Mouse (Mus musculus) cortical plate, adult 2 months (tissue): ENCODE measurements around the gene Zfp775. TPM values are rescaled to one million over a fixed set of nuclear protein-coding genes. Genes with fewer than 3 reads are reported as not detected.

Source experiments
- H3K27ac ChIP-seq: fragments of 200-500 bp; 2 replicates; pipeline ENCODE4 v1.5.1; 2012; ENCODE audit warnings: low read length, control low read depth, inconsistent platforms; ENCODE audit not compliant: insufficient read depth
- H3K4me1 ChIP-seq: fragments of 200-500 bp; 2 replicates; pipeline ENCODE4 v1.6.1; 2011; ENCODE audit warnings: low read length; ENCODE audit not compliant: control insufficient read depth, insufficient read depth
- H3K4me3 ChIP-seq: fragments of 200-500 bp; 2 replicates; pipeline ENCODE4 v1.5.1; 2011; ENCODE audit warnings: mild to moderate bottlenecking, low read length, control low read depth; ENCODE audit not compliant: insufficient read depth
- CTCF ChIP-seq: fragments of 200-500 bp; IDR thresholded peaks from 2 replicates; pipeline ENCODE4 v1.5.1; 2011; ENCODE audit warnings: mild to moderate bottlenecking, control low read depth, low read length; ENCODE audit not compliant: insufficient read depth; ENCODE audit errors: extremely low read depth
- POLR2A ChIP-seq: fragments of 200-500 bp; IDR thresholded peaks from 2 replicates; pipeline ENCODE4 v1.6.1; 2011; ENCODE audit warnings: mild to moderate bottlenecking, low read length, control low read depth; ENCODE audit not compliant: insufficient read depth; ENCODE audit errors: extremely low read depth
- polyA plus RNA-seq: library from polyadenylated mRNA; depleted of rRNA; stranded (reverse); fragments of >200 nt; gene quantifications from 2 replicates; pipeline ENCODE4 v1.2.3, GENCODE M21; 2012; rRNA removed

Gene Zfp775
- polyA plus RNA-seq: 6.8 and 6.9 TPM in 2 replicates

- TF ChIP-seq POLR2A: peak; percentile 72; the same call in 1 of the 2 replicates
- no peak for TF ChIP-seq CTCF
- H3K4me3 ChIP-seq: peak within 1 kb of the TSS; percentile 66
- peak within 1 kb of the TSS; percentile 82 for H3K27ac ChIP-seq
- peaks cover 3% of the 10 kb centered on the region; the same call in 1 of the 2 replicates for H3K4me1 ChIP-seq
Measured at GRCm38 (mm10) chr6:48601271-48602079, at the start of gene Zfp775. Zfp775 (plus strand) TSS chr6:48602063.

- no peak overlapping the region for H3K4me3 ChIP-seq
- TF ChIP-seq POLR2A (no peak), CTCF (no peak)
- no peak overlapping the region for H3K27ac ChIP-seq
- peaks cover 7% of the 10 kb centered on the region for H3K4me1 ChIP-seq
Measured at GRCm38 (mm10) chr6:48552918-48553317, 48.9 kb upstream of the Zfp775 start.

GRCm38 (mm10) chr6:48553819-48554218 lies 48.0 kb upstream of the Zfp775 start:
- H3K4me1 ChIP-seq: peaks cover 7% of the 10 kb centered on the region
- H3K4me3 ChIP-seq: peak overlapping the region; percentile 44; the same call in 1 of the 2 replicates
- H3K27ac ChIP-seq: peak overlapping the region; percentile 90
- no peak for TF ChIP-seq POLR2A
- TF ChIP-seq CTCF: no peak

- peak within 1 kb of the TSS; percentile 95 for H3K27ac ChIP-seq
- peak; percentile 97 for TF ChIP-seq POLR2A
- no peak for TF ChIP-seq CTCF
- H3K4me3 ChIP-seq: peak within 1 kb of the TSS; percentile 44
- H3K4me1 ChIP-seq: peaks cover 7% of the 10 kb centered on the region
Measured at GRCm38 (mm10) chr6:48554280-48555103, 47.4 kb upstream of the Zfp775 start, which contains the start of gene Lrrc61. Lrrc61 (plus strand) TSS chr6:48554796.

- Histone ChIP-seq H3K27ac (peak overlapping the region; percentile 95), H3K4me1 (peaks cover 7% of the 10 kb centered on the region), H3K4me3 (peak overlapping the region; percentile 44)
- TF ChIP-seq CTCF: no peak
- TF ChIP-seq POLR2A: peak; percentile 52; the same call in 1 of the 2 replicates
Measured at GRCm38 (mm10) chr6:48555104-48555890, 46.6 kb upstream of the Zfp775 start.

- no peak for TF ChIP-seq POLR2A
- TF ChIP-seq CTCF: no peak
- H3K4me3 ChIP-seq: peak overlapping the region; percentile 44; the same call in 1 of the 2 replicates
- H3K27ac ChIP-seq: no peak overlapping the region; the same call in 1 of the 2 replicates
- peaks cover 7% of the 10 kb centered on the region for H3K4me1 ChIP-seq
Measured at GRCm38 (mm10) chr6:48555956-48556355, 45.9 kb upstream of the Zfp775 start.

- Histone ChIP-seq H3K4me1 (no peaks in the 10 kb centered on the region; the same call in 1 of the 2 replicates), H3K27ac (no peak overlapping the region), H3K4me3 (no peak overlapping the region)
- TF ChIP-seq CTCF: no peak
- TF ChIP-seq POLR2A: no peak
Measured at GRCm38 (mm10) chr6:48565693-48566310, 36.1 kb upstream of the Zfp775 start.

GRCm38 (mm10) chr6:48566312-48566711 lies 35.6 kb upstream of the Zfp775 start:
- no peak overlapping the region for H3K4me3 ChIP-seq
- no peak overlapping the region for H3K27ac ChIP-seq
- TF ChIP-seq POLR2A: no peak
- no peak for TF ChIP-seq CTCF
- no peaks in the 10 kb centered on the region; the same call in 1 of the 2 replicates for H3K4me1 ChIP-seq
